Mouse (Mus musculus): ENCODE results near the gene Fsd2. TPM values are rescaled to one million over a fixed set of nuclear protein-coding genes. Genes with fewer than 3 reads are reported as not detected.

Fsd2 gene
- polyA plus RNA-seq, 1 experiment from 2014 or later: 0.12 TPM

DNA sequence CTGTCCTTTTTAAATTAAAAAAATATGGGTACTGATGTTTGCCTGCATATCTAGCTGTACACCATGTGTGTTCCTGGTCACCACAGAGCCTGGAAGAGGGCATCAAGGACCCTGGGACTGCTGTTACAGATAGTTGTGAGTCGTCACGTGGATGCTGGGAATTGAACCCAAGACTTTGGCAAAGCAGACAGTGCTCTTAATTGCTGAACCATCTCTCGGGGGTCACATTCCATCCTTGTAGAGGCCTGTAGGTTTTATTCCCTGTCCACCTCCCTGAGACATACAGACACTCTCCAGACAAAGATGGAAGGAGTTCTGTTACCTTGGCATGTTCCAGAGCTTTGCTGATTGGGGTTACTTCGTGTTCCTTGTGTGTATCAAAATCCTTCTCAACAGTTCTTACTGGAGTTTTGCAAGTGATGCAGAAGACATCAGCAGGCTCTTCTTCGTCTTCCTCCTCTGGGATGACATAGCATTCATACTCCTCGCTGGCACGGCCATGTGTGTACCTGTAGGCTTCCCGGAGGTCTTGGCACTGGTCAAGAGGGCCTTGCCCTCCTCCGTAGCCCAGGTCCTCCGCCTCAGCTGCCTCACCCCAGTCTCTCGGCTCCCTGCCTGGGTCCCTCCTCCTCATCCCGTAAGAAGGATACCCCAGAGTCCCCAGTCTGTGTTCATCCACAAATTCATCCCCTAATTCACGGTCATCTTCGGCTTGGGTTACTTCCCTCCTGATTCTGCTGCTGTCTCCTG, 7.3 kb downstream of the Fsd2 start:
- WGBS: 86% methylated on average over 14 of the region's 14 CpGs
- no peaks in the 10 kb centered on the region for H3K27me3 ChIP-seq
- H3K9me3 ChIP-seq: no peaks in the 10 kb centered on the region
- 0 out of 2 replicates have a peak, but pooled peaks cover 10% of the 10 kb centered on the region for H3K4me1 ChIP-seq (replicated peaks)
- no peak overlapping the region for H3K4me3 ChIP-seq
- H3K27ac ChIP-seq (replicated peaks): no peak overlapping the region
- H3K36me3 ChIP-seq: no peaks in the 10 kb centered on the region
- no peak overlapping the region for H3K4me2 ChIP-seq
- no peak for ATAC-seq (ENCODE audit: low FRiP score, low read depth)
- no peak overlapping the region for H3K9ac ChIP-seq

DNA sequence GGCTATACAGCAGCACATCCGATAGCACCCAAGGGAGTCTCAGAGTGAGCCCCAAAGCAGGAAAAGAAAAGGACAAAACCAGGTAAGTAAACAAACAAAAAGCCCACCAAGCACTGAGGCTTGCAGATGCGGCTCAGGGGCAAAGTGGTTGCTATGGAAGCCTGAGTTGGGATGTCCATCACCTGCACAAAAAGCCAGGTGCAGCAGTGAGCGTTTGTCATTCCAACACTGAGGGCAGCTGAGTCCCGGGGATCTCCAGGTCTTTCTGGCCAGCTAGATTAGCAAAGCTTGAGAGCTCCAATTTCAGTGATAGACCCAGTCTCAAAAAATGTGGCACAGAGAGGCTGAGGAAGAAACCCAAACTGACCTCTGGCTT, 8.8 kb downstream of the Fsd2 start:
- Histone ChIP-seq H3K36me3 (no peaks in the 10 kb centered on the region), H3K4me3 (no peak overlapping the region), H3K4me1 (replicated peaks) (0 out of 2 replicates have a peak, but pooled peaks cover 10% of the 10 kb centered on the region), H3K9me3 (no peaks in the 10 kb centered on the region), H3K27me3 (no peaks in the 10 kb centered on the region), H3K27ac (replicated peaks) (no peak overlapping the region), H3K4me2 (no peak overlapping the region), H3K9ac (no peak overlapping the region)
- 64% methylated on average over 4 of the region's 4 CpGs for WGBS
- no peak for ATAC-seq (ENCODE audit: low FRiP score, low read depth)

DNA sequence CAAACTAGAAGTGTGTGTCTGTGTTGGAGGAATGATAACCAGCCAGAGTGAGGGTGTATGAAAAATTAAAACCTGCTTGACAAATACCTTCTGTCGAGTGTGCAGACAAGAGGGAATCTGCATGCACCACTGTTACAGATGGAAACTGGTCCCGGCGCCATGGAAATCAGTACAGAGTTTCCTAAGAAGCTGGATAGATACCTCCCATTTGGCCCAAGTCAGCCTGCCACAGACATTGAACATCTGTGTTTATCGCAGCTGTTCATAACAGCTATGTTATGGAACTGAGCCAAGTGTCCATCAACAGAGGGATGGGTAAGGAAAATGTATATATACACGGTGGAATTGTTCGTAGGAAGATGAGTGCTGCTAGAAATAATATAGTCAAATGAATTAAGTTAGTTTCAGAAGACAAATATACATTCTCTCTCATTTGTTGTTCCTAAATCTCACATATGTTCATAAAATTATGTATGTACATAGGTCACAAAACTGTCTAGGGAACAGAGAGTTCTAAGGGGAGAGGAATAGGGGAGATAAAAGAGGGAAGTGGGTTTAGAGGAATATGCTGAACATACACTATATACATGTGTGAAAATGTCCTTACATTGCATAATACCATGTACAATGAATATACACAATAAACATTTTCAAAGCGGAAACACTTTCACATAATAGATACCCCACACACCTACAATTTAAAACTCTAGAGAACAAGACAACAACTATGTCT, 9.3 kb downstream of the Fsd2 start:
- Histone ChIP-seq H3K36me3 (no peaks in the 10 kb centered on the region), H3K4me3 (no peak overlapping the region), H3K4me2 (no peak overlapping the region), H3K9me3 (no peaks in the 10 kb centered on the region), H3K27ac (replicated peaks) (no peak overlapping the region), H3K4me1 (replicated peaks) (0 out of 2 replicates have a peak, but pooled peaks cover 10% of the 10 kb centered on the region), H3K27me3 (no peaks in the 10 kb centered on the region), H3K9ac (no peak overlapping the region)
- ATAC-seq (ENCODE audit: low FRiP score, low read depth): no peak
- WGBS: 68% methylated on average over 7 of the region's 7 CpGs

DNA sequence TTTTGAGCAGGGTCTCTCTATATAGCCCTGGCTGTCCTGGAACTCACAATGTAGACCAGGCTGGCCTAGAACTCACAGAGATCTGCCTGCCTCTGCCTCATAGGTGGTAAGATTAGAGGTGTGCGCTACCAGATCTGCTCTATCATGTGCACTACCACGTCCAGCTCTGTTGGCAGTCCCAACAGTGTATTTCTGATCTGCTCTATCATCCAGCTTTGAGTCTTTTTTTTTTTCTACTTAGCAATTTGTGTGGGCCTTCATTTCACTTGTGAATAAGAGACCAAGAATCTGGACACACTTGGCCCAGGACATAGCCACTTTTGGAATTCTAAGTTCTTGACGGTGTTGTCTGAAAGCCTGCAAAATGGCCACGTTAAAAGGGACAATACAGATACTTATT, 9.9 kb downstream of the Fsd2 start:
- Histone ChIP-seq H3K4me3 (no peak overlapping the region), H3K27me3 (no peaks in the 10 kb centered on the region), H3K4me1 (replicated peaks) (0 out of 2 replicates have a peak, but pooled peaks cover 10% of the 10 kb centered on the region), H3K27ac (replicated peaks) (no peak overlapping the region), H3K9ac (no peak overlapping the region), H3K36me3 (no peaks in the 10 kb centered on the region), H3K4me2 (no peak overlapping the region), H3K9me3 (no peaks in the 10 kb centered on the region)
- ATAC-seq (ENCODE audit: low FRiP score, low read depth): no peak
- WGBS: 88% methylated on average over 4 of the region's 4 CpGs

- Histone ChIP-seq H3K4me2 (no peak overlapping the region), H3K9ac (no peak overlapping the region), H3K4me3 (no peak overlapping the region), H3K27me3 (no peaks in the 10 kb centered on the region), H3K9me3 (no peaks in the 10 kb centered on the region), H3K36me3 (no peaks in the 10 kb centered on the region), H3K27ac (replicated peaks) (no peak overlapping the region), H3K4me1 (replicated peaks) (no peaks in the 10 kb centered on the region)
- 88% methylated on average over 2 of the region's 2 CpGs for WGBS
- no peak for ATAC-seq (ENCODE audit: low FRiP score, low read depth)
Observed at GRCm38 (mm10) chr7:81554369-81554768, 12.4 kb downstream of the Fsd2 start.

GRCm38 (mm10) chr7:81553589-81553988, 13.2 kb downstream of the Fsd2 start:
- Histone ChIP-seq H3K4me2 (no peak overlapping the region), H3K27ac (replicated peaks) (no peak overlapping the region), H3K4me1 (replicated peaks) (no peaks in the 10 kb centered on the region), H3K9me3 (no peaks in the 10 kb centered on the region), H3K36me3 (no peaks in the 10 kb centered on the region), H3K4me3 (no peak overlapping the region), H3K9ac (no peak overlapping the region), H3K27me3 (no peaks in the 10 kb centered on the region)
- 43% methylated on average over 4 of the region's 4 CpGs for WGBS
- ATAC-seq (ENCODE audit: low FRiP score, low read depth): peak; percentile 54; the same call in 1 of the 2 replicates

GRCm38 (mm10) chr7:81548864-81549263, 17.9 kb downstream of the Fsd2 start:
- no peak overlapping the region for H3K27ac ChIP-seq (replicated peaks)
- no peak overlapping the region for H3K4me2 ChIP-seq
- no peaks in the 10 kb centered on the region for H3K27me3 ChIP-seq
- H3K4me3 ChIP-seq: no peak overlapping the region
- WGBS: 71% methylated on average over 11 of the region's 11 CpGs
- H3K9me3 ChIP-seq: no peaks in the 10 kb centered on the region
- ATAC-seq (ENCODE audit: low FRiP score, low read depth): no peak
- H3K9ac ChIP-seq: no peak overlapping the region
- H3K4me1 ChIP-seq (replicated peaks): no peaks in the 10 kb centered on the region
- H3K36me3 ChIP-seq: no peaks in the 10 kb centered on the region

DNA sequence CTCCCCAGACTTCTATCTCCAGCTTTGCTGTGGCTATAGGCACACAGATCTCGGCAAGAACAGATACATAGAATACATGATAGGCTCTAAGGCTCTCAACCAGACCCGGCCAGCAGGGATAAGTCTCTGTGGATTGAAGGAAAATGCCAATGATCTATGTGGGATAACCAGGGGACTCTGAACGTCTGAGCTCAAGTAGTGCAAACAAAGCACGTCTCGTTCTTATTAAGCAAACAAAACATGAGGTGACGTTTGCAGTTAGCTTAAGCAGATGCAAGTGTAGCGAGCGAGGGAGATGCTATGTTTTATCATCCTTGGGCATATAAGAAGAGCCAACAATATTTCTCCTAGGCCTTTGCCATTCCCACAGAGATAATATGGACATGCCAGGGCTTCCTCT, 23.8 kb downstream of the Fsd2 start:
- 87% methylated on average over 8 of the region's 8 CpGs for WGBS
- no peaks in the 10 kb centered on the region for H3K36me3 ChIP-seq

GRCm38 (mm10) chr7:81541924-81542524, 24.7 kb downstream of the Fsd2 start:
- ATAC-seq (ENCODE audit: low FRiP score, low read depth): no peak

More for the DNA sequence above, 23.8 kb downstream of the Fsd2 start:
- Histone ChIP-seq H3K9ac (no peak overlapping the region), H3K4me3 (no peak overlapping the region), H3K4me1 (replicated peaks) (no peaks in the 10 kb centered on the region), H3K4me2 (no peak overlapping the region), H3K27me3 (no peaks in the 10 kb centered on the region), H3K27ac (replicated peaks) (no peak overlapping the region), H3K9me3 (no peaks in the 10 kb centered on the region)
- no peak for ATAC-seq (ENCODE audit: low FRiP score, low read depth)

DNA sequence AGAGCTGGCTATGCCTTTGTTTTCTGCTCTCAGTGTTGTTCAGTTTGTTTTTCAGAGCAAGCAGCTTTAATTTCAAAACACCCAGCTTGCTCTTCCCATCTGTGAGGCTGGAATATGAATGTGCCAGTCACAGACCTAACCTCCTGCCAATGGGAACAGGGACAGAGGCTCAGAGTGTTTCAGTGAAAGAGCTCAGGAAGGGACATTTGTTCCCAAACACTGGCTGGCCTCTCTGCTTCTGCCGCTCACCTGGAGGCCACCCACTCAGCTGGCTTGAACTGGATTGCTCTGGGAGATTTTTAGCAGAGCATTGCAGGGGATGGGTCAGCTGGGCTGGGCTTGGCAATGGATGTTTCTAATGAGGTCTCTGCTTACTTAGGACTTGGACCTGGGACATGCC, 25.7 kb downstream of the Fsd2 start:
- H3K4me1 ChIP-seq (replicated peaks): no peaks in the 10 kb centered on the region
- no peak overlapping the region for H3K4me2 ChIP-seq
- no peak for ATAC-seq (ENCODE audit: low FRiP score, low read depth)
- H3K36me3 ChIP-seq: no peaks in the 10 kb centered on the region
- H3K27me3 ChIP-seq: no peaks in the 10 kb centered on the region
- no peaks in the 10 kb centered on the region for H3K9me3 ChIP-seq
- H3K9ac ChIP-seq: no peak overlapping the region
- H3K4me3 ChIP-seq: no peak overlapping the region
- 67% methylated on average over 1 of the region's 1 CpGs for WGBS
- no peak overlapping the region for H3K27ac ChIP-seq (replicated peaks)

More at GRCm38 (mm10) chr7:81541924-81542524, 24.7 kb downstream of the Fsd2 start:
- H3K9me3 ChIP-seq: no peaks in the 10 kb centered on the region
- no peak overlapping the region for H3K4me2 ChIP-seq
- no peaks in the 10 kb centered on the region for H3K4me1 ChIP-seq (replicated peaks)
- no peak overlapping the region for H3K9ac ChIP-seq
- no peak overlapping the region for H3K4me3 ChIP-seq
- WGBS: 90% methylated on average over 7 of the region's 7 CpGs
- H3K27ac ChIP-seq (replicated peaks): no peak overlapping the region
- no peaks in the 10 kb centered on the region for H3K27me3 ChIP-seq
- no peaks in the 10 kb centered on the region for H3K36me3 ChIP-seq

DNA sequence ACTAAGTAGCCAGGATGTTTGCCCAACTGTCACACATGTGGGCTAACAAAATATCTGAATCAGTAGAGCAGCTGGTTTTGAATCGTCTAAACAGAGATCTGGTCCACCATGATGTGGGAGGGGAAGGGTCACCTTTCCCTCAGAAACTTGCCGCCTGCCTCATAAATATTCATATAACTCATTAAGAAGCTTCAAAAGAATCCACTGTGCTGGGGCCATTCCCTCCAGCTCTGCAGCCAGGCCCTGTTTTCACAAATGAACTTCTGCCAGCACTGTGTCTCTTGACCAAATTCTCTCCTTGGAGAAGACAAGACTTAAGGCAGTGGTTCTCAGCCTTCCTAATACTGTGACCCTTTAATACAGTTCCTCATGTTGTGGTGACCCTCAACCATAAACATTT, 27.2 kb downstream of the Fsd2 start:
- H3K27me3 ChIP-seq: no peaks in the 10 kb centered on the region
- ATAC-seq (ENCODE audit: low FRiP score, low read depth): no peak
- H3K9me3 ChIP-seq: no peaks in the 10 kb centered on the region
- no peak overlapping the region for H3K4me3 ChIP-seq
- WGBS: 6% methylated on average over 2 of the region's 2 CpGs
- H3K4me1 ChIP-seq (replicated peaks): no peaks in the 10 kb centered on the region
- no peak overlapping the region for H3K9ac ChIP-seq
- peaks cover 8% of the 10 kb centered on the region for H3K36me3 ChIP-seq
- H3K27ac ChIP-seq (replicated peaks): no peak overlapping the region
- H3K4me2 ChIP-seq: no peak overlapping the region

DNA sequence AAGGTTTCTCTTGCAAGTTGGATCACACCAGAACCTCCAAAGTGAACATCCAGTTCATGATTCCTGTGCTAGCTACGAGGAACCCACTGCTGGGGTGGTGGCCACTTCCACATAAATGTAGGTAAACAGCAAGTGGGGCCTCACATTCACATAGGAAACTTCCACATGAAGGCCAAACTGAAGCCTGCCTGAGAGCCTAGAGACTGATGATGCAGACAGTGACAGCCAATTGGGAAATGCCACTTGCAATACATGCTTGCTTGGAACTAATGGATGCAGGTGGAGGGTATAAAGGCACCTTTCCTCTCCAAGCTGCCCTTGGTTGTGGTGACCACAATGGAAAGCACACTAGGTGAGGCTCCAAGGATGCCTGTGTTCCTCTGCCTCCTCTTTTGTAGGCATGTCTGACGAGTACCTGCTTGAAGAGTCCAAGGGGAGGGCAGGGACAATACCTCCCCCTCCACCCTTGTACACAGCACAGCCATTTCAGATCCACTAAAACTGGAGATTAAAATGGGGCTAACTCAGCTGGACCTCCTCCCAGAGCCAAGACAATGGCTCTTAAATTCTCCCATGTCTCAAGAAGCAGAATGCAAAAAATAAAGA, 28.6 kb downstream of the Fsd2 start:
- Histone ChIP-seq H3K9me3 (no peaks in the 10 kb centered on the region), H3K36me3 (peaks cover 22% of the 10 kb centered on the region), H3K4me2 (no peak overlapping the region), H3K4me3 (no peak overlapping the region), H3K27ac (replicated peaks) (no peak overlapping the region), H3K9ac (no peak overlapping the region), H3K27me3 (no peaks in the 10 kb centered on the region), H3K4me1 (replicated peaks) (no peaks in the 10 kb centered on the region)
- ATAC-seq (ENCODE audit: low FRiP score, low read depth): no peak
- 81% methylated on average over 2 of the region's 2 CpGs for WGBS

Data from hindbrain, embryonic 15.5 days (tissue).